Mouse (Mus musculus): ENCODE results near the gene Il15ra. TPM values are rescaled to one million over a fixed set of nuclear protein-coding genes. Genes with fewer than 3 reads are reported as not detected.

Il15ra gene
- 4.9 and 5.1 TPM in 2 replicates for polyA plus RNA-seq (2011; ENCODE audit: insufficient read depth, insufficient read length, low read depth, missing spikeins)

DNA sequence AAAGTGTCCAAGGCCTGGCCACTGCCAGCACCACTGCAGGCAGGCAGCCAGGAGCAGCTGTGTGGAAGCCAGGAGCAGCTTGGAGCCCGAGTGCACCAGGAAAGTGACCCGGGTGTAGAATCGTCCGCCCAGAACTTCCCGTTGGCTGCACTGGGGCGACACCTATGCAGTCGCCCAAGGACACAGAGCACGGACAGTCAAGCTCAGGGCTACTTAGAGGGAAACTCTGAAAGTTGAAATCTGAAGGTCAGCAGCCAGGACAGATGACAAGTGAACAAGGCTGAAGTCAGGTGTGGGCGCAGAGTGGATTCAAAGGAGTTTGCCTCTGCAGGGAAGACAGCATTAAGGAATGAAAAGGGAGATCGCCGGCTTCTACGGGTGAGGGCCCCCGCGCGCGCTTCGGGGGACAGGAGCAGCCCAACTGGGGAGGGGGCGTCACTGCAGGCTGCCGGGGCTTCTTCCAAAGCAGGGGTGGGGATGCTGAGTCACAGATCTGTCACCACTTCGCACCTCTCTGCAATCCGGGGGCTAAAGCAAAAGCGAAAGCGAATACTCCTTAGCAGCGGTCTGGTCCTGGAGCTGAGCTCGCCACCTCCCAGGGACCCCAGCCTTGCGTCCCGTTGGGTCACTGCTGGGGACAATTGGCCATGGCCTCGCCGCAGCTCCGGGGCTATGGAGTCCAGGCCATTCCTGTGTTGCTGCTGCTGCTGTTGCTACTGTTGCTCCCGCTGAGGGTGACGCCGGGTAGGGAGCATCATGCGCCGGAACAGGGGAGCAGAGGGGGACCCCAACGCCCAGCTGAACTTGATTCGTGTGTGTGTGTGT lies at the start of gene Il15ra:
TSS of gene Il15ra (plus strand) at position 90 of the 825 bp plus-strand sequence.
- 0 out of 2 replicates have a peak within 1 kb of the TSS, but pooled peaks have one; percentile 4 for H3K9ac ChIP-seq (ENCODE audit: low read depth, poor library complexity, severe bottlenecking)
- H3K9me3 ChIP-seq (replicated peaks; ENCODE audit: control insufficient read depth, insufficient read depth, low read length, poor library complexity, severe bottlenecking), result no peaks in the 10 kb centered on the region
- no peaks in the 10 kb centered on the region for H3K36me3 ChIP-seq (ENCODE audit: control insufficient read depth, insufficient read depth, low read length, poor library complexity, severe bottlenecking)
- H3K27me3 ChIP-seq (ENCODE audit: control insufficient read depth, insufficient read depth, low read length, poor library complexity, severe bottlenecking), result peaks cover 8% of the 10 kb centered on the region
- no peak within 1 kb of the TSS for H3K27ac ChIP-seq (ENCODE audit: insufficient read depth, low read length)
- no peaks in the 10 kb centered on the region for H3K4me1 ChIP-seq (ENCODE audit: control insufficient read depth, insufficient read depth, low read length)
- H3K4me3 ChIP-seq (ENCODE audit: low read depth, low read length), result peak within 1 kb of the TSS; percentile 52
- no peak for TF ChIP-seq CTCF (IDR thresholded peaks at IDR 0.05; ENCODE audit: low read depth, low read length)
- no peak for TF ChIP-seq EP300 (IDR thresholded peaks at IDR 0.05; ENCODE audit: insufficient read depth, low read depth, low read length)
- TF ChIP-seq POLR2A (IDR thresholded peaks at IDR 0.05; ENCODE audit: insufficient read depth, low read length), result no peak

- no peaks in the 10 kb centered on the region; the same call in 1 of the 2 replicates for H3K27me3 ChIP-seq (ENCODE audit: control insufficient read depth, insufficient read depth, low read length, poor library complexity, severe bottlenecking)
- no peaks in the 10 kb centered on the region for H3K4me1 ChIP-seq (ENCODE audit: control insufficient read depth, insufficient read depth, low read length)
- H3K9me3 ChIP-seq (replicated peaks; ENCODE audit: control insufficient read depth, insufficient read depth, low read length, poor library complexity, severe bottlenecking), result no peaks in the 10 kb centered on the region
- no peaks in the 10 kb centered on the region for H3K36me3 ChIP-seq (ENCODE audit: control insufficient read depth, insufficient read depth, low read length, poor library complexity, severe bottlenecking)
- no peak overlapping the region for H3K4me3 ChIP-seq (ENCODE audit: low read depth, low read length)
- no peak overlapping the region for H3K27ac ChIP-seq (ENCODE audit: insufficient read depth, low read length)
- no peak for TF ChIP-seq CTCF (IDR thresholded peaks at IDR 0.05; ENCODE audit: low read depth, low read length)
- no peak for TF ChIP-seq EP300 (IDR thresholded peaks at IDR 0.05; ENCODE audit: insufficient read depth, low read depth, low read length)
- TF ChIP-seq POLR2A (IDR thresholded peaks at IDR 0.05; ENCODE audit: insufficient read depth, low read length), result no peak
- H3K9ac ChIP-seq (ENCODE audit: low read depth, poor library complexity, severe bottlenecking), result no peak overlapping the region
Measured at GRCm38 (mm10) chr2:11657581-11657980, 47.5 kb upstream of the Il15ra start.

DNA sequence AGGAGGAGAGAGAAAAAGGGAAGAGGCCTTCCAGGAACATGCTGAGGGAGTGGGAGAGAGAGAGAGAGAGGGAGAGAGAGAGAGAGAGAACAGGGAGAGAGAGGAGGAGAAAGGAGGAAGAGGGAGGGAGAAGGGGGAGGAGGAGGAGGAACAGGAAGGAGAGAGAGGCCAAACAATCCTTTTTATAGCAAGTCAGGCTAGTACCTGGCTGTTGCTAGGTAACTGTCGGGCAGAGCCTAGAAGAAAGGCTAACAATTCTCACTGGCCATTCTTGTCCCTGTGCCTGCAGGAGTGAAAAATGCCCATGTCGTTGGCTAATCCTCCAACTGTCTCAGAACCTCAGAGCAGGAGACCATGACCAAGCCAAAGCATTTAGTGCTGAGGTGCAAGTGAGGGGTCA lies 45.8 kb upstream of the Il15ra start:
- no peak for TF ChIP-seq POLR2A (IDR thresholded peaks at IDR 0.05; ENCODE audit: insufficient read depth, low read length)
- TF ChIP-seq CTCF (IDR thresholded peaks at IDR 0.05; ENCODE audit: low read depth, low read length), result no peak
- no peak for TF ChIP-seq EP300 (IDR thresholded peaks at IDR 0.05; ENCODE audit: insufficient read depth, low read depth, low read length)

GRCm38 (mm10) chr2:11662143-11662906 lies 42.8 kb upstream of the Il15ra start:
- H3K27ac ChIP-seq (ENCODE audit: insufficient read depth, low read length), result no peak overlapping the region
- H3K4me1 ChIP-seq (ENCODE audit: control insufficient read depth, insufficient read depth, low read length), result no peaks in the 10 kb centered on the region
- H3K36me3 ChIP-seq (ENCODE audit: control insufficient read depth, insufficient read depth, low read length, poor library complexity, severe bottlenecking), result no peaks in the 10 kb centered on the region
- no peak overlapping the region for H3K9ac ChIP-seq (ENCODE audit: low read depth, poor library complexity, severe bottlenecking)
- no peaks in the 10 kb centered on the region; the same call in 1 of the 2 replicates for H3K27me3 ChIP-seq (ENCODE audit: control insufficient read depth, insufficient read depth, low read length, poor library complexity, severe bottlenecking)
- no peaks in the 10 kb centered on the region; the same call in 1 of the 2 replicates for H3K9me3 ChIP-seq (replicated peaks; ENCODE audit: control insufficient read depth, insufficient read depth, low read length, poor library complexity, severe bottlenecking)
- TF ChIP-seq EP300 (IDR thresholded peaks at IDR 0.05; ENCODE audit: insufficient read depth, low read depth, low read length) (no peak), POLR2A (IDR thresholded peaks at IDR 0.05; ENCODE audit: insufficient read depth, low read length) (no peak), CTCF (IDR thresholded peaks at IDR 0.05; ENCODE audit: low read depth, low read length) (no peak)
- no peak overlapping the region for H3K4me3 ChIP-seq (ENCODE audit: low read depth, low read length)

More for the DNA sequence above, 45.8 kb upstream of the Il15ra start:
- Histone ChIP-seq H3K9me3 (replicated peaks; ENCODE audit: control insufficient read depth, insufficient read depth, low read length, poor library complexity, severe bottlenecking) (no peaks in the 10 kb centered on the region), H3K36me3 (ENCODE audit: control insufficient read depth, insufficient read depth, low read length, poor library complexity, severe bottlenecking) (no peaks in the 10 kb centered on the region), H3K9ac (ENCODE audit: low read depth, poor library complexity, severe bottlenecking) (no peak overlapping the region), H3K4me3 (ENCODE audit: low read depth, low read length) (no peak overlapping the region), H3K27me3 (ENCODE audit: control insufficient read depth, insufficient read depth, low read length, poor library complexity, severe bottlenecking) (no peaks in the 10 kb centered on the region; the same call in 1 of the 2 replicates), H3K27ac (ENCODE audit: insufficient read depth, low read length) (no peak overlapping the region), H3K4me1 (ENCODE audit: control insufficient read depth, insufficient read depth, low read length) (no peaks in the 10 kb centered on the region)

DNA sequence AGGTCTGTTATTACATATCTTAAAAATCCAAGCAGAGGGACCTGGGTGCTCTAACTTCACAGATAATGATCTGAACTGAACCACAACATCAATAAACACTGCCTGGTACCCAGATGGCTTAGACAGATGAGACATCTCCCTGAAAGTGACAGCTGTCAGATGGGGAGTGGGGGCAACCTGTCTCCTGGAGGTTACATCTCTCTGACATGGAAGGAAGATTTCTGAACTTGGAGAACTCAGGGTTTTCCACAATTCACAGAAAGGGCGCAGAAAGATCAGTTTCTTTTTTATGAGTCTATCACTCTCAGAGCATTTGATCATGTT lies 42.2 kb upstream of the Il15ra start:
- Histone ChIP-seq H3K4me3 (ENCODE audit: low read depth, low read length) (no peak overlapping the region), H3K27me3 (ENCODE audit: control insufficient read depth, insufficient read depth, low read length, poor library complexity, severe bottlenecking) (no peaks in the 10 kb centered on the region; the same call in 1 of the 2 replicates), H3K9ac (ENCODE audit: low read depth, poor library complexity, severe bottlenecking) (no peak overlapping the region), H3K36me3 (ENCODE audit: control insufficient read depth, insufficient read depth, low read length, poor library complexity, severe bottlenecking) (no peaks in the 10 kb centered on the region), H3K27ac (ENCODE audit: insufficient read depth, low read length) (no peak overlapping the region), H3K4me1 (ENCODE audit: control insufficient read depth, insufficient read depth, low read length) (no peaks in the 10 kb centered on the region), H3K9me3 (replicated peaks; ENCODE audit: control insufficient read depth, insufficient read depth, low read length, poor library complexity, severe bottlenecking) (no peaks in the 10 kb centered on the region; the same call in 1 of the 2 replicates)
- TF ChIP-seq CTCF (IDR thresholded peaks at IDR 0.05; ENCODE audit: low read depth, low read length), result no peak
- TF ChIP-seq POLR2A (IDR thresholded peaks at IDR 0.05; ENCODE audit: insufficient read depth, low read length), result no peak
- TF ChIP-seq EP300 (IDR thresholded peaks at IDR 0.05; ENCODE audit: insufficient read depth, low read depth, low read length), result no peak
